Mouse (Mus musculus) layer of hippocampus, adult 11-12 months (tissue): ENCODE data around the gene Rin2.

Experiments used
- DNase-seq: peaks from one replicate; pipeline ENCODE4 v3.0.0; 2022; ENCODE audit warnings: low spot score

Gene Rin2

DNA sequence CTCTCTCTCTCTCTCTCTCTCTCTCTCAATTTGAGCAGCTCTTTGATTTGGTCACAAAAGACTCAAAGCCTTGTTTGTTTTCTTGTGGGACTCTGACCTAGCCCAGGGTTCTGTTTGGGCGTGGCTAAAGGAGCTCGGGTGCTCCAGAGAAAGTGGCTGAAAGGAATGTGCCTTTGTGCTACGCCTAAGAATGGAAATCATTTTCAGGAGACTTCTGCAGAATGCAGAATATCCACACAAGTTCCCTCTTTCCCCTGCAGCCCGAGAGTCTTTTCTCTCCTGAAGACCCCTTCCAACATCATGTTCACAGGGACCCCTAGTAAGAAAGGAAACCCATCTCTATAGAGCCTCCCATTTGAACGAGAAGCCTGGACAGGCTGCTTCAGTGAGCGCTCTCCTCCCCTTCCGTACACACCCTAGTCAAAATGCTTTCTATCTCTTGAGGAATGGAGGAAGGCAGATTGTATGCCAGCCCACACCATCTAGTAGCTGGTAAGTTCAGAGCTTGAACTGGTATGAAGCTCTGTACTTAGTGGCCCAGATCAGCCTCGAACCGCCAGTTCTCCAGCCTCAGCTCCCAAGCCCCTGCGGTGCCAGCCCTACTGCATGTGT, 187.3 kb downstream of the Rin2 start:
- no peak for DNase-seq

DNA sequence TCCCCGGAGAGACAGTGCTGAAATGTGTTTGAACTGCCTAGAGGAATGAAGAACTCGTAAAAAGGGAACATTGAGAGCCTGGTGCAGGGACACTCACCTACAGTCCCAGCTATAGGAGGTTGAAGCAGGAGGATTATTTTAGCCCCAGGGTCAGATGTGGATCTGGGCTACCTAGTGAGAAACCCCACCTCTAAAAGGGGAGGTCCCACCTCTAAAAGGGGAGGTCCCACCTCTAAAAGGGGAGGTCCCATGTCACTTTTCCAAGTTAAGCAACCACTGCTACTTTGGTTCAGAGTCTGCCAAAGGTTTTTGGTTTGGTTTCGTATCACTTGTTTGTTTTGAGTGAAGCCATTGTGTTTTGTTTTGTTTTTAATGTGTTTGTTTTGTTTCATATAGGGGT, 190.3 kb downstream of the Rin2 start:
- no peak for DNase-seq

DNA sequence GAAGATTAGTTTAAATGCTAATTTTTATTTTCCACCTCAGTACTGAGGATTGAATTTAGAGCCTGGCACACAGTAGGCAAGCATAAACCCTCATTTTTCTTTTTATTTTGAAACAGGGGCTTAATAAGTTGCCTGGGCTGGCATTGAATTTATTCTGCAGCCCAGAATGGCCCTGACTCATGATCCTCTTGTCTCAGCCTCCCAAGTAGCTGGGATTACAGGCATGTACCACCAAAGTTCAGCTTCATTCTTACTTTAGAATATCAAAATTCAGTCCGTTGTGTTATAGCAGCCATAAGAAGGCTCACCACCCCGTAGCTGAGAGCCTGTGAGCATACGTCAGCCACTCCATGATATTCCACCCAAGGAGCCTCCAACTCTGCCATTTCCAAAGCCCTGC, 191.2 kb downstream of the Rin2 start:
- DNase-seq, result no peak

DNA sequence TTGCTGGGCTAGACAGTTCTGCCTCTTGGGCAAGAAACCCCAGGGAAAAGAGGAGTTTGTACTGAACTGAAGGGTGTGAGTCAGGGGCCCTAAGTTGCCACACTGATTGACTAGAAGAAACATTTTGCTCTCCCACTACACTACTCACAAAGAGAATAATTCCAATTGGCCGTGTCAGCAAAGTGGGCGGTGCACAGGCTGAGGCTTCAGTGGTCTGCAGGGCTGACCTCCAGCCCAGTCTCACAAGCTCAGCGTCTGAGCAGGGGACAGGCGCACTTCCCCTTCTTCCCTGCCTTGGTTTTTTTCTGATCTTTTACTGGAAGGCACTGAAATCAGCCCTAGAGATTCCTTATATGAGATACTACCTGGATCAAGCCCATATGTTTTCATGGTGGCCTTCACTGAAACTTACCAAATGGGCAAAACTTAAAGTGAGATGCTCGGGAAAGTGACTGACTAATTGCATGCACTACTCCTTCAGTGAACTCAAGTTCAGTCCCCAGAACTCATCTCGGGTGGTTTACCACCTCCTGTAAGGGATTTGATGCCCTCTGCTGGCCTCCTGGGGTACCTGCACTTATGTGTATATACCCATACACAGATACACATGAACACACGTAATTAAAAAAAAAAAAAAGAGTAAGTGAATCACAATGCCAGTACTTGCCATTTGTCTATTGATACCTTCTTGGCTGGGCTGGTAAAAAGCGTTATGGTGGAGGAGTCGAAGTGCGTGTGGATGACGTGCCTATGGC, 191.9 kb downstream of the Rin2 start:
- DNase-seq, result peak; percentile 35

DNA sequence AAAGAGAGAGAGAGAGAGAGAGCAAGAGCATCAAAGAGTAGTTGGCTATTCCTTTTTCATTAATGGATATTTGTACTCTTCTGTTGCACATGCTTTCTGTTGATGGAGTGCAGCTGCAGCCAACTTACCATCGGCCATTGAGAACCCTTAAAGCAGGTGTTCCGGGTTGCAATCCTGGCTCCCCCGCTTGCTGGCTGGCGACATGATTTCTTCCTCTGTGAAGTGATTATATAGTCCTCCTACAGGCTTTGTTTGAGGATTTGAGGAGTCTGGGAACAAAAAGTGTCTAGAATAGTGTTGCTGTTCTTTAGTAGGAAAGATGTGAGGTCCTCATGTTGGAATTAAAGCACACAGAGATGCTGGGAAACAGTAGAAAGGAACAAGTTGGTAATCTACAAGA, 196.3 kb downstream of the Rin2 start:
- DNase-seq, result no peak

DNA sequence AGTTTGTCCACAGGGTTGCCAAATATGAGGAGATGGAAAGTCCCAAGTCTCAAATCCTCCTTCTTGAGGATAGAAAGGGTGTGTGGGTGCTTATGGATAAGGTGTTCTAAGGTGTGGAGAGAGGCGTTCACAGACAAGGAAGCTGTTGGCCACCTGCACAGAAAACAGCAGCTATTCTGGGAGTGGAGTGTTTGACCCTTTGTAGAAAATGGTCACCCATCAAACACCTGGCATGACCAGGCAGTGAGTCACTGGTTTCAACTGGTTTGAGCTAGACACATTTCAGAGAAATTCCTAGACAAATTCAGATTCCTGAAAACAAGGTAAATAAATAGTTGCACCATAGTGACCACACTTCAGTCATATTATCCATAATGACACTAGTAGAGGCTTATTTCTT, 197.1 kb downstream of the Rin2 start:
- DNase-seq, result no peak

DNA sequence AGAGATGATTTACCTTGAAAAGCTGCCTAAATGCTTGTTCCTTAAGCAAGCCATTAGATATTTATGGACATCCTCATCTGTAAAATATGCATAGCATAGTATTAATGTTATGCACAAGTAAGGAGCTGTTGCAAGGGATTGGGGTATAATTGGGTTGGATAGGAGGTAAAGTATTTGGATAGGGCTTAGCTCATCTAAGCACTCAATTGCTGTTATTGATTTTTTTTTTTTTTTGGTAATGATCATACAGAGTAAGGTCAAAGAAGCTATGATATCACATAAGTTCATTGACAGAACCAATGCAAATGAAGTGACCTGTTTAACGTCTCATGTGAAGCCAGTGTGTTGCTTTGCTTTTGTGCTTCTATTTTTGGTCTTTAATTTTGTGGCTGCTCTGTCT, 198.9 kb downstream of the Rin2 start:
- no peak for DNase-seq

DNA sequence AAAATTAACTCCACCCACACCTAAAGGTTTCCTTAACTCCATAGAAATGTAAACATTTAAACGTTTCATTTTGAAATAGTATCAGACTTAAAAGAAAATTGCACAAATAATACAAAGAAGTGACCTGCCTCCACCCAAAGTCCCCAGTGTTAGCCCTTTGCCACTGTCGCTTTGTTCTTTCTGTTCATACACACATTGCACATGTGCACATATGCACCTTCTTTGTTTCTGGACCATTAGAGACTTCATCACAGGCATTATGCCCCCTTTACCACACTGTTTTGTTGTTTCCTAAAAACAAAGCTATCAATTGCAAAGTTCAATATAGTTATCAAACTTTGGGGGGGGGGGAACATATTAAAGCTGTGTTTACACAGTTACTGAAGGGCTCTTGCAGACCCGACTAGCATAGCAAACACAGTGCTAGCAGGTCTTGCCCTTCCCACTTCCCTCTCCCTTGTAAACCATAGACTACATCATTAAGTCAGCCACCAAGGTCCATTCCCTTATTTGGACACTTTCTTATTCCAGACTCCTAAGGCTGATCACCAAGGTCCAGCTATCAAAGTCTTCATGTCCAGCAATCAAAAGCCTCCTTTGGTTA, 200.0 kb downstream of the Rin2 start:
- no peak for DNase-seq

DNA sequence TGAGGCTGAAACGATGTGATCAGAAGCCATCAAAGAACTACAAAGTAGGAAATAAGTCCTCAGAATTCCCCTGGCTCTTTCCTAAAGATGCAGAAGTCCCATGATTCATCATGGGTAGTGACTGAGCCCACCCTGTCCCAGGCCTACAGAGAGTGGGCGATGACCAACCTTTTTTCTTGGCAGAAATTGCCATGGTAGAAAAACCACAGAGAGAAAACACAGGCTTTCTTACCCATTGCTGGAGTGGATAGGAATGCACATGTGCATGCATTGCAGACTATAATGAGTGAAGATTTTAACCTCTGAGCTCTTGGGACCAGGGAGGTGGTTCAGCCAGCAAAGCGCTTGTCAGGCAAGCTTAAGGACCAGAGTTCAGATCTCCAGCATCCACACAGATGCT, 202.2 kb downstream of the Rin2 start:
- DNase-seq, result no peak

DNA sequence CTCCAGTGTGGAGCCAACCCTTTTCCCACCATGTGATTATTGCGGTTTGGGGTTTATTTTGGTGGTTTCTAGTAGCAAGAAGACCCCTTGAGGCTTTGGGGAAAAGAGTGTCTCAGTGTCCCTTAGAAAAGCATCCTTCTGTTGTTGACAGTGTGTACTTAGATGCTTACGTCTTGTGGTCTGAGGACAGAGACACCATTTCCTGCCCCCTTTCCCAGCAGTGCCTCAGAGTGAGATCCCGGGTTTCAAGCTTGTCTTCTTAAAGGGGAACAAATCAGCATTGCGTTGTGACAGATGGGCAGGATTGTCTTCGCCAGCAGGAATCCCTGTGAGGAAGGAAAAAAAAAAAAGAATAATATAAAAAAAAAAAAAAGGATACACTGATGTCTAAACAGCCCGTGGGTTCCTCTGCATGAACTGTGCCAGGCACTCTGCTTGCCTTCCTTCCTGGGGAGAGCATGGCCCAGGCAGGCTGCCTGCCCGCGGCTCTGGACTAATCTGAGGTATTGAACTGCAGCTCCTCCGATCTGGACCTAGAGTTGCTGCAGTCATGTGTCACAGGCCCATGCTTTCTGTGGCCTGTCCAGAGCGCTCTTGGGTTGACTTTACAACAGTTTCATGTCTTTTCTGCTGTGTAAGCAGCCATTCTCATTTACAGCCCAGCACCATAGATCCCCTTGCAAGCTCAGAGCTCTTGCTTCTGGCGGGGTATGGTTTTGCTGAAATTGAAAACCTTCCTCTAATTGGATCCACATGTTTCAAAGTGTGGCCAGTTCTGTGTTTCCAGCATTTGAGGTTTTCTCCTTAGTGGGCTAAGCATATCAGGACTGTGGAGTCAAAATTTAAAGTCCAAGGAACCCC, 206.1 kb downstream of the Rin2 start:
- no peak for DNase-seq

DNA sequence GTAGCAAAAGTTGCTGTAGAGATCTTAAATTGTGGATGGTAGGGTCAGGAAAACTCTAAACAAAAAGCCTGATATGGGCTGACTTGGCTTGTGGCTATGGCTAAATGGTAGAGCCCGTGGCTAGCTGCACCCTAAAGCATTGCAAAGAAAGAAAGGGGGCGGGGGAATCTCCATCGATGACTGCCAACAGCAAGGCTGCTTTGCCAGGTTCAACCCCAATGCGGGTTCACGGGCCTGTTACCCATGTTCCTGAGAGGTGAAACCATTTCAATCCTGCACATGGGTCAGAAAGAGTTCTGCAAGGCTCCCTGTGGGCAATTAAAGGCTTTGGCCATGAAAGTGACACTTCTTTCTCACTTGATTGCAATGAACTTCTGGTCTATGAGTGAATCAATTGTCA, 206.9 kb downstream of the Rin2 start:
- no peak for DNase-seq

DNA sequence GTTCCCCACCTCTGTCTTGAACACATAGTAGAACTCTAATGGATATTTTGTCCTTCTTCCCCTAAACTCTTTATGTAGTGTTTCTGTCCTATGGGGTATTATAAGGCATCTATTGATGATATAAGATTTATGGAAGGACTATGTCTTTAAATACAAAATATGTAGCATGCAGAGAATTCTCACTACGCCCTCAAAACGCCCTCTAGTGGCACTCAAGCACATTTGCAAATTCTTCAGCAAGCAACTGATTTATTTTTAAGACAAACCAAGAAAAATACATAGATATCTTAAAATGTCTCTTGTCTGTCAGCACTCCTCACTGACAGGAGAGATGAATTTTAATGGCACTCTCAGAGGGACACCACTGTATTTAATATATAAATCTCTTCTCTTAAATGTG, 207.4 kb downstream of the Rin2 start:
- DNase-seq, result no peak

DNA sequence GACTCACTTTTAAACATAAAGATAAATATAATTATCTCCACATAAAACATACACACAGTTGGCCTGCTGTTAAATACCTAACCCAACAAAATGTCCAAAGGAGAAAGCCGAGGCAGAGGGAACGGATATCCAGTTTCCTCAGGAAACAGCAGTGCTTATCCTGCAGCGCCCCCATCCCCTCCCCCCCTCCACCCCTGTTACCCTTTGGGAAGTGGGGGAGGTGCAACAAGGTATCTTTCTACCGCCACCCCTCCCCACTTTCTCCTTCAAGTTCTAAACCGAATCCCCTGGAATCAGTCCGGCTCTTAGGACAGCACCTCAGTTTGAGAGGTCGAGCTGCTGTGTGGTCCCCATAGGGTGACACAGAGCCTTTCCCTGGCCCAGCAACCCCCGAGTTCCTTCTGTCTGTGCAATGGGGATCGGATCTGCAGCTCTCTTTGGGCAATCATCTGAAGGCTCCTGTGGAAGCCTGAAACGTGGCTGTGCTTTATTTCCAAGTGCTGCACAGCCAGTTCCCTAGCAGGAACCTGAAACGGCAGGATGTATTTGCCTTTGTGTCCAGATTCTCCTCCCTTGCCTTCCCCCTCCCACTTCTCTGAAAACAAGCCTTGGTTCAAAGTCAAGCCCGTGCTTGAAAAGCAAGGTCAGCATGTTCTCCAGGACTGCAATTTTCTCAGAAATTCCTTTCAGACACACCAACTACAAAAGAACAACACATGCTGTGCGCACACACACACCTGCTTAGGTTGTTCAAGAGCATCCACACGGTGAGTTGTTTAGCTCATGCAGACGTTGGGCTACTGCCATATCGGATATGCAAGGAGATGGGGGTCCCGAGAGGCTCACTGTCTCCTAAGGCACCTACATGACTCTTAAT, 209.3 kb downstream of the Rin2 start:
- no peak for DNase-seq

DNA sequence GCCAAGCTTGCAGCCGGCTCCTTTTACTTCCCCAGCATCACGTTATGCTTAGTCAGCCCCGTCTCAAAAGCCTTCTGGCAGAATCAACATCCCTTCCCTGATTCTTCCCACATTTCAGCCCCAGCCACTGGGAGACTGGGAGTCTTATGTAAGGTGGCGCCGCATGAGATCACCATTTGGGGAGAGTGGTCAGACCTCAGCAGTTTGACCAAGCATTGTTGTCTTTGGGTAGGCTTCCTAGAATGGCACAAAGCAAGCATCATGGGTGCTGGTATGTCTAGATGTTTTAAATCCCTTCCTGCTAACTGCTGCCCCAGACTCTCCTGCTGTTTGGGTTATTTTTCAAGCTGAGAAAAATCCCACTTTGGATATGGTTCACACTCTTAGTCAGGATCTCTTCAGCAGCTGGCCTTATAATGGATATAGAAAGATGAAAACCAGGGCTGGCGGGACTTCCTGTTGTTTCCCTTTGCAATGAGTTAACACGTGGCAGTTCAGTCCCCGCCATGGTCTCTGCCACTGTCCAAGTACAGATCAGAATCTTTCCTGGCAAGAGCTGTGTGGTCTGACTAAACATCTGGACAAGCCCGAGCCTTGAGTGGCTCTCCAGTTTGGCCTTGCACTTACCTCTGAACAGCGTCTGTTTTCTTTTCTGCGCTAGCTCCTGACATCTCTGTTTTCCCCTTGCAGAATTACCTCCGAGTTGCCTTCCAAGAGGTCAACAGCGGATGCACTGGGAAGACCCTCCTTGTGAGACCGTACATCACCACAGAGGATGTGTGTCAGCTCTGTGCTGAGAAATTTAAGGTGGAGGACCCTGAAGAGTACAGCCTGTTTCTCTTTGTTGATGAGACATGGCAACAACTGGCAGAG, 210.1 kb downstream of the Rin2 start:
- DNase-seq, result peak; percentile 41

DNA sequence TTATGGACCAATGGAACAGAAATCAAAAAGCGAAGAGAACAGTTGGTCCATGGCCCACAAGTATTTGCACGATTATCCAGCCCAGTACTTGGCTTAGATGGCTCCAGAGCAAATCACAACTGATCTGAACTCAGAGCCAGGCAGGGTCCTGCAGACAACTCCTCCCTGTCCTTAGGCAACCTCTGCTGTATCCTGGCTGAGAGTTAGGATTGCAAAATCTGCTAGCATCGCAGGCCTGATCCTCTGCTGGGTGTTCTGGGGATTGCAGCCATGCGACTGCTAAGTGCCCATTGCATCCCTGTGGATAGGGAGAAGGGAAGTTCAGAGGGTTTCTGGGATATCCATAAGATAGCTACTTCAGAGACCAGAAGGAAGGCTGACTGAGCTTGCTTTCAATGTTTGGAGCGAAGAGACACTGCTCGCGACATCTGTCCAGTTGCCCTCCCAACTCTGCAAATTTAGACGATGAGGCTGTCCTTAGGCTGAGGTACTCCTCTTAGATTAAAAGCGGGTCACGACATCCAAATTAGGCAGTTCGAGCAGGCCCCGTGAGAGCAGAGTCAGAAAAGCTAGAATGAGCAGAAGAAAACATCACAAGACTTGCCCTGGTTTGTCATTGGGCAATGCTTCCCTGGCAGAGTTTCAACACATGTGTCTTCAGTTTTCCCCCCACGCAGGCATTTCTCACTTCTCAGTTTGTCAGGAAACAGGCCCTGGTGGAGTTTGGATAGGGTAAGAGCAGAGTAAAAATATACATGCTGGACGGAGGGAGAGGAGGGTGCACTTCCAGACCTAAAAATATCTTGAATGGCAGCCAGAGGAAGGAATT, 213.1 kb downstream of the Rin2 start:
- peak; percentile 73 for DNase-seq

DNA sequence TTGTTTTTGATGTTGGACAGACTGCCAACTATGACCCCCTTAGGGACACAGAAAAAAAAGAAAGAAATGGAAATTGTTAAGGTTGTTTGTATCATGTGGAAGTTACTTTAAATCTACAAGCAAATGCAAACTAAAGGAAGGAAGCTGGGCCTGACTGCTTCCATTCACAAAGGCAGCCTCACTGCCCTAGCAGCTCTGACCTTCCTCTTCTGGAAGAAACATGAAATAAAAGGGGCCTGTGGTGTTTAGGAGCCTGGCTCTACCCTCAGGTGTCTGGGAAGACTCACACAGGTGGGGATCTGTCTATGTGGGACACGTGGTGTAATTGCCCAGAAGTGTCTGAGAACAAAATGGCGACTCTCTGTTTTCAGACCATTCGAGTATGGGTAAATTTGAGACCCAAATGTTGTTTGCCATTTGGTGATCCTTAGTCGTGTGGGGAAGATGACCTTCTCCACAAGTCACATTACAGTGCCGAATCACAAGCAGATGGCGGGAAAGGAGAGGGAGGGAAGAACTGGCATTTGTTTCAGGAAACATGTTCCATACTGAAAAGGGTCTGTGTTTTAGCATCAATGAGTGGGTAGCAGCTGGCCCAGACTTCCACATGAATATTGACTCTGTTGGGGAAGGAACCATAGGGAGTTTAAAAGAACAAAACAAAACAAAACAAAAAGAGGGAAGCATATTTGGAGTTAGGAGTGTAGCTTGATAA, 213.9 kb downstream of the Rin2 start:
- peak; percentile 42 for DNase-seq

DNA sequence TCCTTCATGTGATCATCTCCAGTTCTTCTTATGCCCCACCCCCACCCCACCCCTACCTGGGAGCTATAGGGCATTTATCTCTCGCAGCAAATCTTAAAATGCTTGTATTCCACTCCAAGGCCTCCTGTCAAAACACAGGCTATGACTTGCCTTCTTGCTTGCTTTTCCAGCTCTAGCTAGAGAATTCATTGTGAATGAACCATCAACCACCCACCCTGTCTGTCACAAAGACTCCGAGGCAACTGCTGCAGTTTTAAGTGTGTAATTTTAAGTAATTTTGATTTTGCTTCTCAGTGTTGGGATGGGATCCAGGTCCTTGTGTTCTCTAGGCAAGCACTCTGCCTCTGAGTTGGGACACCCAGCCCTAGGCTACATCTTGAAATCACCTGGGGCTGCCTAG, 215.6 kb downstream of the Rin2 start:
- no peak for DNase-seq

DNA sequence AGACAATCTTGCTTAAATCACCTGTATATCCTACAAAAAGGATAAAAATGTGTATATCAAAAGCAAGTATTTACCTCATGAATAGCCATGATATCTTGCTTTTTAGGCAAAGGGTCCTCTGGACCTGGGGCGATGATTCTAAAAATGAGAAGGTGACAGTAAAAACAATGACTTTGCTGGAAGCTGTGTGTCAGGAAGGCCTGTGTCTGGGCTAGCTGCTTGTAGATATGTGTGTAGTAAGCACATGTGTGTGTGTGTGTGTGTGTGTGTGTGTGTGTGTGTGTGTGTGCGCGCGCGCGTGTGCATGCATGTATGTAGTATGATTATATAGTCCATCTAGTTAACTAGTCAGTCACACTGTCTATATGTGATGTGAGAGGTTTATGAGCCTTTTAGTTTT, 218.7 kb downstream of the Rin2 start:
- DNase-seq, result no peak

DNA sequence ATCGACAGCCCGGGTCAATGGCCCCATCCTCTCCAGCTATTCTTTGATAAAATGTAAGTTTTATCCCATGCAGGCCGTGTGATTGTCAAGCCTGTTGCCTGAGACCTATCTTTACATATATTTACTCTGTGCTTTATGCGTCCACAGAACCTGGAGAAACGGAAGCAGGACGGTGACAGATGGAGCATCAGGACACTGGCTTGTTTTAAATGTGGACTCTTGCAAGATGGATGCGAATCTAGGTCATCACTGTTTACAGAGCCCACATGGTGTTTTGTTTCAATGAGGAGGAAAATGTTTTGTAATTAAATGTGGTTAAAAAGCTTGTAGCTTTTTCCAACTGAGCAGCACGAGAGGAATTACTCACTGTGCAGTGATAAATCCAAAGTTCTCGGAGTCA, 223.1 kb downstream of the Rin2 start:
- DNase-seq, result no peak
